Mouse (Mus musculus) liver, embryonic 16.5 days (tissue): ENCODE measurements around the gene Elmo1. TPM values are rescaled to one million over a fixed set of nuclear protein-coding genes. Genes with fewer than 3 reads are reported as not detected.

Experiments used
- ATAC-seq: fragments of 200-750 bp; cut with Nextera tagmentation; 2 replicates; pipeline ENCODE4 v1.8.0; 2017; ENCODE audit warnings: low read depth, mild to moderate bottlenecking, moderate number of reproducible peaks, moderate library complexity
- H3K27ac ChIP-seq: fragments of 300-500 bp; sonication (generic); 2 replicates; pipeline ENCODE4 v1.5.1; 2014; ENCODE audit warnings: mild to moderate bottlenecking, low read length
- H3K27me3 ChIP-seq: fragments of 300-500 bp; sonication (generic); 2 replicates; pipeline ENCODE4 v1.6.1; 2014; ENCODE audit warnings: low read depth, low read length, mixed read lengths; ENCODE audit not compliant: control insufficient read depth, insufficient read depth
- H3K36me3 ChIP-seq: fragments of 300-500 bp; sonication (generic); 2 replicates; pipeline ENCODE4 v1.6.1; 2014; ENCODE audit warnings: mild to moderate bottlenecking; ENCODE audit not compliant: control insufficient read depth, insufficient read depth
- H3K4me1 ChIP-seq: fragments of 300-500 bp; sonication (generic); 2 replicates; pipeline ENCODE4 v1.6.1; 2014; ENCODE audit warnings: low read depth, low read length, mixed read lengths; ENCODE audit not compliant: control insufficient read depth
- H3K4me2 ChIP-seq: fragments of 300-500 bp; sonication (generic); 2 replicates; pipeline ENCODE4 v1.6.1; 2014; ENCODE audit warnings: low read depth, low read length, mixed read lengths
- H3K4me3 ChIP-seq: fragments of 300-500 bp; sonication (generic); 2 replicates; pipeline ENCODE4 v1.5.1; 2014; ENCODE audit warnings: low read depth, mild to moderate bottlenecking, low read length
- H3K9ac ChIP-seq: fragments of 300-500 bp; sonication (generic); 2 replicates; pipeline ENCODE4 v1.6.1; 2014; ENCODE audit warnings: low read depth, low read length
- H3K9me3 ChIP-seq: fragments of 300-500 bp; sonication (generic); replicated peaks from 2 replicates; pipeline ENCODE4 v1.6.1; 2016; ENCODE audit warnings: low read length; ENCODE audit not compliant: control insufficient read depth
- WGBS: fragments of 180-500 bp; shearing (Covaris S2); extraction: QIAGEN DNeasy Blood & Tissue Kit; methylation state at CpG from one replicate; pipeline ENCODE4 v1.1.7; 2014; ENCODE audit not compliant: insufficient replicate concordance; 5-methylcytosine and 5-hydroxymethylcytosine counted together
- polyA plus RNA-seq: library from polyadenylated mRNA; unstranded; fragments of >200 nt; fragmentation: Nextera tagmentation; extraction: Ambion mirVana; gene quantifications from 2 replicates; pipeline ENCODE4 v1.2.1, GENCODE M21; 2015

The Elmo1 gene
- polyA plus RNA-seq, 1 experiment from 2014 or later, result 5.8 TPM

DNA sequence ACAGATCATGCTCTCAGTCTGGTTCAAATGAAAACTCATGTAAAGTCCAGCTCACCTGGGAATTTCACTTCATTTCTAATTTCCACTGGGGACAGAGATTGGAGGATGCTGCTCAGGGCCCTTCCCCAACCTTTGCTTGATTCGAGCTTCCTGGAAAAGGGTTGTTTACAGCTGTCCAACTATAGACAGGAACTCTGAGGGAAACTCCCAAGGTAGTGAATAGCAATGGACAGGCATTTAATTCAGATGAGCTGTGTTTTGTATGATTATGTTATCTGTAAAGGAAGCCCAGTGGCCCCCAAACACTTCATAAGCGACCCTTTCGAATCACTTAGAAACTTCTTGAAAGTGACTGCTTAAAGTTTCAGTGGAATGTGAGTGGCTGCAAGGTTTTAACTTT lies 10.0 kb downstream of the Elmo1 start:
- Histone ChIP-seq H3K27ac (no peak overlapping the region), H3K27me3 (no peaks in the 10 kb centered on the region), H3K4me3 (no peak overlapping the region), H3K9ac (no peak overlapping the region), H3K9me3 (no peaks in the 10 kb centered on the region), H3K36me3 (no peaks in the 10 kb centered on the region), H3K4me2 (no peak overlapping the region), H3K4me1 (peaks cover 2% of the 10 kb centered on the region; the same call in 1 of the 2 replicates)
- ATAC-seq, result no peak
- 31% methylated on average over 3 of the region's 3 CpGs for WGBS

DNA sequence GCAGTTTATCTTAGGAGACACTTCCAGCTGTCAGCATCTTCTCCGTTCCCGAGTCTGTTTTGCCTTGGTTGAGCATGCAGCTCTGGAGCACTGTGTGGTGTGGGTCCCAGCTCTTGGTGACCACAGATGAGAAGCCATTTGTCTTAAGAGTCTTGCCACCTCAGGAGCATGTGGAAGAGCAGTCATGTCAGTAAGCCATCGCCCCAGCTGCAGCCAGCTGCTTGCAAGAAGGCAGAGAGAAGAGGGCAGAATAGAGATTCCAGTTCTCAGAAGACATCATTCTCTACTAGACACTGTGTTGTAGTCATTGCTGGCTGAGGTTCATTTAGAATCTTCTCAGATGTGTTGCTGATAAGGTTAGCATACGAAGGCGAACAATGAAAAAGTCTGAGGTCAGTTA lies 11.3 kb downstream of the Elmo1 start:
- H3K9ac ChIP-seq, result no peak overlapping the region
- no peak for ATAC-seq

GRCm38 (mm10) chr13:20104791-20105190 lies 14.4 kb downstream of the Elmo1 start:
- no peak overlapping the region for H3K4me3 ChIP-seq
- H3K36me3 ChIP-seq, result no peaks in the 10 kb centered on the region
- H3K27ac ChIP-seq, result no peak overlapping the region
- no peaks in the 10 kb centered on the region for H3K9me3 ChIP-seq
- ATAC-seq, result no peak
- no peaks in the 10 kb centered on the region for H3K27me3 ChIP-seq
- no peak overlapping the region for H3K9ac ChIP-seq
- H3K4me1 ChIP-seq, result no peaks in the 10 kb centered on the region
- no peak overlapping the region for H3K4me2 ChIP-seq
- WGBS, result 42% methylated on average over 2 of the region's 2 CpGs

More for the DNA sequence above, 11.3 kb downstream of the Elmo1 start:
- Histone ChIP-seq H3K36me3 (no peaks in the 10 kb centered on the region), H3K4me3 (no peak overlapping the region), H3K9me3 (no peaks in the 10 kb centered on the region), H3K4me1 (peaks cover 2% of the 10 kb centered on the region; the same call in 1 of the 2 replicates), H3K4me2 (no peak overlapping the region), H3K27me3 (no peaks in the 10 kb centered on the region), H3K27ac (no peak overlapping the region)
- 55% methylated on average over 5 of the region's 5 CpGs for WGBS

GRCm38 (mm10) chr13:20105996-20106395 lies 15.6 kb downstream of the Elmo1 start:
- Histone ChIP-seq H3K9ac (no peak overlapping the region), H3K9me3 (no peaks in the 10 kb centered on the region), H3K4me3 (no peak overlapping the region), H3K4me2 (no peak overlapping the region), H3K27me3 (no peaks in the 10 kb centered on the region), H3K4me1 (no peaks in the 10 kb centered on the region), H3K36me3 (no peaks in the 10 kb centered on the region), H3K27ac (no peak overlapping the region)
- no peak for ATAC-seq
- 74% methylated on average over 2 of the region's 2 CpGs for WGBS

DNA sequence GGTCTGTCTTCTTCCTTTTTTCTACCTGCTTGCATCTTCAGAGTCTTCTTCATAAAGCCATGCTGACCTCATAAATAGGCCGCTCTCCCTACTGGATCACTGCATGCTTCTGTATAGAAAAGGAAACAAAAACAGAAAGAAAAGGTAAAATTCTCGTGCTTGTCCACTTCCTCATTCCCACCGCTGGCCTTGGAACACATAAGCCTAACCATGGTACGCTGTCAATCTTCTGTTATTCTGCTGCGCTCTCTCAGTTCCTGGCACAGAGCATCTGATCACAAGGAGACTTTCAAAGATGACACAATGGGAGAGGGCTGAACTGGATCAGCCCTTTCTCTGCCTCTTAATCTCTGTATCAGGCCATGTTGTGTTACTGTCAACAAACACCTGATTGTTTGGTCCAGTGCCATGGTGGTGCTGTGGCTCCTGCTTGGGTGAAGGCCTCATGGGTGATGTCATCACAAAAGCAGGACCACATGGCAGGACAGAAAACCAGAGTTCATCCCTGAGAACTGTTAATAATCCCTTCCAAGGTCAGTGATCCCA lies 17.6 kb downstream of the Elmo1 start:
- H3K9ac ChIP-seq, result no peak overlapping the region
- H3K4me1 ChIP-seq, result no peaks in the 10 kb centered on the region
- 50% methylated on average over 5 of the region's 5 CpGs for WGBS
- no peak for ATAC-seq
- no peak overlapping the region for H3K4me2 ChIP-seq
- no peaks in the 10 kb centered on the region for H3K27me3 ChIP-seq
- no peaks in the 10 kb centered on the region for H3K36me3 ChIP-seq
- no peak overlapping the region for H3K27ac ChIP-seq
- H3K9me3 ChIP-seq, result no peaks in the 10 kb centered on the region
- no peak overlapping the region for H3K4me3 ChIP-seq

DNA sequence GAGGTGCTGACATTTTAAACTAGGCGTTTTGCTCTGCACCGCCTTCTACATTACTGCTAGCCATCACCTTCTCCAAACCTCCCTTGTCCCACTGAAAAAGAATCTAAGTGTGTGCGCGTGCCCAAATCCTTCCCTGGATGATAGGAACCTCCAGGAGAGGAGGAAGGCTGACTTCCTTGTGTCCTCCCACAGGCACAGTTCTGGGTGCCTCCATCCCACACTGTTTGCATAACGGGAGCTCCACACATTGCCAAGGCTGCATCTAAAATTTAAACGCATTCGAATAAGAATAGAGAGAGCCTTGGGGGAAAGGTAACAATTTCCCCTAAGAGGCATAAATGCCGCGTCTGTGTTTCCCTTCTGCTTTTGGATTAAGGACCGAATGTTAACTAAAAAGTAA lies 18.6 kb downstream of the Elmo1 start:
- no peaks in the 10 kb centered on the region for H3K27me3 ChIP-seq
- no peak overlapping the region for H3K4me2 ChIP-seq
- WGBS, result 69% methylated on average over 10 of the region's 10 CpGs
- H3K4me3 ChIP-seq, result no peak overlapping the region
- H3K4me1 ChIP-seq, result no peaks in the 10 kb centered on the region
- H3K9ac ChIP-seq, result no peak overlapping the region
- no peaks in the 10 kb centered on the region for H3K9me3 ChIP-seq
- H3K27ac ChIP-seq, result no peak overlapping the region
- no peak for ATAC-seq
- H3K36me3 ChIP-seq, result no peaks in the 10 kb centered on the region

DNA sequence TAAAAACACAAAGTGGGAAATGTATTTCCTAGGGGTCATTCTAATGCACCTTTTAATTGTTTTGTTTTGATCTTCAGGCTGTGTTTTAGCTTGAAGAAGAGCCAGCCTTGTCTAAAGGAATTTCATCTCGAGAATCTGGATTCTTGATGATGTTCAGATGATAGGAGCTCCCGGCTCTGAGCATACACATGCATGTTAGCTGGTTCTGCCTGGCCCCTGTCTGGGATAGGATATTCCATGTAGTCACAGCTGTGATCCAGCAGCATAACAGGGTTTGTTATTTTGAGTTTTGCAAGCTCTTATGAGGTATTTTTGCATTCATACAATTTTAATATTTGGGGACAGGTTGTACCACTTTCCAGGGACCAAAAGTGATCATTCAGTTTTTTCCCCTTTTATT lies 19.1 kb downstream of the Elmo1 start:
- 53% methylated on average over 2 of the region's 2 CpGs for WGBS
- no peak overlapping the region for H3K4me3 ChIP-seq
- no peak for ATAC-seq

GRCm38 (mm10) chr13:20109987-20110680 lies 19.7 kb downstream of the Elmo1 start:
- Histone ChIP-seq H3K27ac (no peak overlapping the region), H3K36me3 (no peaks in the 10 kb centered on the region), H3K9me3 (no peaks in the 10 kb centered on the region), H3K9ac (no peak overlapping the region), H3K4me2 (no peak overlapping the region), H3K4me1 (no peaks in the 10 kb centered on the region), H3K4me3 (no peak overlapping the region), H3K27me3 (no peaks in the 10 kb centered on the region)
- WGBS, result 59% methylated on average over 11 of the region's 11 CpGs
- ATAC-seq, result no peak

More for the DNA sequence above, 19.1 kb downstream of the Elmo1 start:
- no peaks in the 10 kb centered on the region for H3K36me3 ChIP-seq
- H3K4me1 ChIP-seq, result no peaks in the 10 kb centered on the region
- no peaks in the 10 kb centered on the region for H3K27me3 ChIP-seq
- no peaks in the 10 kb centered on the region for H3K9me3 ChIP-seq
- H3K4me2 ChIP-seq, result no peak overlapping the region
- no peak overlapping the region for H3K9ac ChIP-seq
- no peak overlapping the region for H3K27ac ChIP-seq

- WGBS, result 31% methylated on average over 2 of the region's 2 CpGs
- Histone ChIP-seq H3K27me3 (no peaks in the 10 kb centered on the region), H3K9ac (no peak overlapping the region), H3K27ac (no peak overlapping the region), H3K4me2 (no peak overlapping the region), H3K36me3 (no peaks in the 10 kb centered on the region), H3K4me1 (peaks cover 6% of the 10 kb centered on the region), H3K4me3 (no peak overlapping the region), H3K9me3 (no peaks in the 10 kb centered on the region)
- no peak for ATAC-seq
These were observed 20.9 kb downstream of the Elmo1 start for GRCm38 (mm10) chr13:20111256-20111800.
